Mouse (Mus musculus) cerebellum, adult 9-10 months (tissue): ENCODE data around the gene Ubxn7.

Experiments
- DNase-seq: peaks from one replicate; pipeline ENCODE4 v3.0.0; 2022

The Ubxn7 gene

GRCm38 (mm10) chr16:32384885-32385284 is 52.8 kb downstream of the Ubxn7 start:
- DNase-seq: no peak

DNA sequence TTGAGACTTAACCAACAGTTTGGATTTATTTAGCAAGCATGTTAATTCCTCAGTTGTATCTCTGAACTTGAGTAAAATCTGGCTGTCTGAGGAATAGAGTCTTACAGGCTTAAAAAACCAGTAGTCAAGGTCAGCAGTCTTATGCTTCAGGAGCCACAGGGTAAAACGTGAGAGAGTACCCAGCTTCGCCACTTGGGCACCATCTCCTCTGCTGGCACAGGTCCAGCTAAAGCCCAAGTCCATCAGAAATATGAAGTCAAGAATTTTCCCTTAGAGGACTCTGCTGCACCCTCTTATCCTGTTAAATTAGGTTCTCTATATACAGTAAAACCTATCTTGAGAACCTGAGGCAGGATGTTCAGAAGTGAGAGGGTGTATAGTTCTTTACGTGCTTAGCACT is 54.8 kb downstream of the Ubxn7 start:
- no peak for DNase-seq

DNA sequence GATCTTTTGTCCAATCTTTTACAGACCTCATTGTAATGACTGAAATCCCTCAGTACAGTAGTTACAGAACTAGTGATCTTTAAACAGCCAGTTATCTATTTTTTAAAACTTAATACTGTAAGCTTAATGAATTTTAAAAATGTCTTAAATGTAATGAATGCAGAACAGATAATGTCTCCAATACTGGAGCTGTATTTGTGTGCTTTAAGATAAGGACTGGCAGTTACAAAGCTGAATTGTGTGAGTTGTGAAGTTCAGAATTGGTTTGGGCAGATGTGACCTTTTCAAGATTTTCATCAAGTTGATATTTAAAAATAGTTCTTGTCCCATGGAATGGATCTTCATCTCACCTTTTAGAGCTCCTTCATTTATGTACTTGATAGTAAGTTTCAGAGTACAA is 57.0 kb downstream of the Ubxn7 start:
- no peak for DNase-seq

DNA sequence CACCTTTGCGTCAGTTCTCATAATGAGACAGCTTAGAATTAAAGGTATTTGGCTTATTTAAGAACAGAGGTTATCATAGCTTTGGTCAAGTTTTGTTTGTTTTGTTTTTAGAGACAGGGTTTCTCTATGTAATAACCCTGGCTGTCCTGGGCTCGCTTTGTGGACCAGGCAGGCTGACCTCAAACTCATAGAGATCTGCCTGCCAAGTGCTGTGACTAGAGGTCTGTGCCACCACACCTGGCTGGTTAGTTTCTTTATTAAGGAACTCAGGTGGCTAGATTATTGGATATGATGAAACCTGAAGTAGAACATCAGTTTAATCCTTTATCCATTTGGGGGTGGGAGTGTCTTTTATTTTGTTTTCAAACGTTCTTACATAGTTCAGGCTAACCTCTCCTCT is 57.8 kb downstream of the Ubxn7 start:
- no peak for DNase-seq

DNA sequence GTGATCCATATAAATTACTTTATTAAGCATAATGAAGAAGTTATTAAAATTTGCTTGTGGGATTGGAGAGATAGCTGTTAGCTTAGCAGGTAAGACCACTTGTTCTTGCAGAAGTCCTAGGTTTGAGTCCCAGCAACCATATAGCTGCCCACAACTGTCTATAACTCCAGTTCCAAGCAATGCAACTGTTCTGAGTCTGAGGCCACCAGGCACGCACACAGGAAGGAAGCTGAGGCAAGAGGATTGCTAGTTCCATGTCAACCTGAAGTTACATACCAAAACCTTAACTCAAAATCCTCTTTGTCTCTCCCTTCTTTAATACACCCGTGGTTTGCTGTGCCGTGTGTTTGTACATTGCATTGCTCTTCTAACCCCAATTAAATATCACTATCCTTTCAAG is 58.8 kb downstream of the Ubxn7 start:
- DNase-seq: no peak

DNA sequence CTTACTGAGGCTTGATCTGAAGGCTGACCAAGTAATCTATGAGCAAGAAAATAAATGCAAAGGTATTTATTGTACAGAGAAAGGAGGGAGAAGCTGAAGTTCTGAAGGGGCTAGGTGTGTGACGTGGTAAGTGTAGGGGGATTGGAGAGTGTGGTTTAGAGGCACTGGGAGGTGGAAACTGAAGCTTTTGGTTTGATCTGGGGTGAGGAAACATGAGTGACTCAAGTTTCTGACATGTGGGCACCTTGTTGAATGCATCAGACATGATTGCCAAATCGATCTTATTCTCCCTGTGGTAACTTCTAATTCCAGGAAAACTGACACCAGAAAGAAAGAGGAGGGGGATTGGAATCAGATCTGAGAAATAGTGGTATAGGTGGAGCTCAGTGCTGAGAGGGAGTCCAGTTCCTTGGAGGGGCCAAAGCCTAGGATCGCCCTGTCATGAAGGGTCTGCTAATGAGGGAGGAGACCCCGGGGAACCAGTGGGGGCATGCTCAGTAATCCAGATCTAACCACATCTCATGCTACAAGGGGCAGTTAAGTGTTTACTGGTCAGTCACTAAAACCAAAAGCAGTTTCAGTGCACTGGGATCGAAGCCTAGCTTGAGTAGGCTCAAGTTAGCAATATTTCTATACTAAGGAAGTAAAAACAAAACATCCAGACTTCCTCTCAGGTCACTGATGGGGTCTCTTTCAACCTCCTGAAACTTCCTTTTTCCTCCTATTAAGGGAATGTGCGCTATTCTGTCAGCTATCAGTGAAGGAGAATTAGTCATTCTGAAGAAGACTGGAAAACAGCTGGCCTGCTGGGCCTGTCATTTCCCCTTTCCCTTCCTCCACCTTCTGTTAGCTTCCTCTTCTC is 63.9 kb downstream of the Ubxn7 start:
- DNase-seq: no peak

DNA sequence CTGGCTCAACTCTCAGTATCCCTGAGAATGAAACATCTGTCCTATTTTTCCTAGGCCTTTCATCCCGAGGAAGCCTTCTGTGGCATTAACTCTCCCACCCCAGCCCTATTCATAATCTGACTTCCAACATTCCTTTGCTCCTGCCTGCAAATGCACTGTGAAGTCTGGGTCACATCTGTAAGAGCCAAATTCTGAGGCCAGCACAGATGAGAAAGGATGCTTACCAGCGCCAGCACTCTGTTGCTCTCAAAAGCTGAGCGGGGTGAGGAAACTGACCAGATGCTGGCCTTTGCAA is 64.4 kb downstream of the Ubxn7 start:
- DNase-seq: no peak

- no peak for DNase-seq
These were observed 66.1 kb downstream of the Ubxn7 start for GRCm38 (mm10) chr16:32398206-32398605.

DNA sequence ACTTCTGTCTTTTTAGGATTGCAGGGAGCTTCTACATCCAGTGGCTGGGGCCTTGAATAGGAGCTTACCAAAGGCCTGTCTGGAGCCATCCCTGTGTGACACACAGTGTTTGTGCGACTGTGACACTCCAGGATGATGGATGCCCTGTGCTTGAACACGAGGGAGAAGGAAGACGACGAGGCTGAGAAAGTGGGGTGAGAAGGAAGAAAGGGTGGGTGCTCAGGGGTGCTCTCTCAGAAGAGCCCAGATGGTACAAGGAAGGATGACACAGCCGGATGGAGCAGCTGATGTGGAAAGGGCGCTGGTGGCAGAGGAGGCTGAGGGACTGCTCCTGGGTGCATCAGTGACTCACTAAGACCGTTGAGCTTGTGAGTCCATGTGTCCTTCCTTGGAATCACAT is 68.2 kb downstream of the Ubxn7 start, which contains the start of gene Tm4sf19:
Tm4sf19 (plus strand) TSS at position 240 of the 400 bp plus-strand sequence.
- no peak for DNase-seq

DNA sequence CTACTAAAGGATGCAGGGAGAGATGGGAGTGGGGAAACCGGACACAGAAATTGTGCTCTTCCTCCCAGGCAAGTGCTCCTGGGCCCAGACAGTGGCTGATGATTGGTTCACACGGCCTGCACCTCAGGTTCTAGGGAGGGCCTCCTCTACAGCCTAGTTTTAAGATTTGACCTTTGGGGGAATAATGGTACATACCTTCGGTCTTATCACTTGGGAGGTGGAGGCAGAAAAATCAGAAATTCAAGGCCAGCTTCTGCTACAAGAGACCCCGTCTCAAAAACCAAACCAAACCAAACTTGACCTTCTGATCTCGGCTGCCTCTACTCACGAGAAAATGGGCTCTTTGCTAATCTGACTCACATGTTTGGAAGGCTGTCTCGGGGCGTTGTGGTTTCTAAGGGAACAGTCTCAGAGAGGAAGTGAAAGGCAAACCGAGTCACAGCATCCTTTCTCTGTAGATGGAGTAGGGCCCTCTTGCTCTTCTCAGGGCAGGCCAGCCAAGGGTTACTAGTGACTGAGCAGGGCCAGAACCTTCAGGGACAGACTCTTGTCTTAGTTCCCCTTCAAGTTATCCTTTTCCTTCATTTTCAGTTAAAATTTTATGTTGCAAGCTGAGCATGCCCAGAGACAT is 69.4 kb downstream of the Ubxn7 start:
- no peak for DNase-seq

GRCm38 (mm10) chr16:32402818-32403217 is 70.8 kb downstream of the Ubxn7 start:
- no peak for DNase-seq

DNA sequence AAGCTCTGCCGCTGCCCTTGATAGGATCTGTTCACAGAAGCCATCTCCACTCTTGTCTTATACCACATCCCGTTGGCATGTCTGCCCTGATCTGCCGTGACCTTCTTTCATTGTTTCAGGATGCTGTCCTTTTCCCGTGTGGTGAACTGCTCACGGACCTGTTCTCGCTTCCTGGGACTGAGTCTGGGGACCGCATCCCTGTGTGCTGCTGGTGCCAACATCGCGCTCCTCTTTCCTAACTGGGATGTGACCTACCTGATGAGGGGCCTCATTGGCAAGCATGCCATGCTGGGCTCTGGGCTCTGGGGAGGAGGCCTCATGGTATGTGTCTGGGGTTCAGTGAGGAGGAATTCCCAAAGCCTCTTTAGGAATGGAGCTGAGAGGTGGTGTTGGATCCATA is 73.7 kb downstream of the Ubxn7 start:
- no peak for DNase-seq

DNA sequence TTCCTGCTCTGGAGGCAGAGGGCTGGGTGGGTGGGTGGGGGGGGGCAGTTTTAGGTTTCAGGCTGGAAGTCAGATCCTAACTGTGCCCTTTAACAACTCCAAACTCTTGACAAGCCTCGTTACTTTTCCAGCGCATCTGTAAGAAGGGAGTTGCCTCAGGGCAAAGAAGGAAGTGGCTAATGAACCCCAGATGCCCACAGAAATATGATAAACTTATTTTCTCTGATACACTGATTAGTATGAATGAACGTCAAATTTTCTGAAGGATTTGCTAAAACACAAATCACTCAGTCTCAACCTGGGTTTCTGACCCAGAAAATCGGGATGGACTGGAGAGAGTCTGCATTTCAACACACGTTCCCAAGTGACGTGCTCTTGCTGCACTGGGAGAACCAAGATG is 74.6 kb downstream of the Ubxn7 start:
- DNase-seq: no peak

GRCm38 (mm10) chr16:32407730-32408129 is 75.7 kb downstream of the Ubxn7 start:
- no peak for DNase-seq

DNA sequence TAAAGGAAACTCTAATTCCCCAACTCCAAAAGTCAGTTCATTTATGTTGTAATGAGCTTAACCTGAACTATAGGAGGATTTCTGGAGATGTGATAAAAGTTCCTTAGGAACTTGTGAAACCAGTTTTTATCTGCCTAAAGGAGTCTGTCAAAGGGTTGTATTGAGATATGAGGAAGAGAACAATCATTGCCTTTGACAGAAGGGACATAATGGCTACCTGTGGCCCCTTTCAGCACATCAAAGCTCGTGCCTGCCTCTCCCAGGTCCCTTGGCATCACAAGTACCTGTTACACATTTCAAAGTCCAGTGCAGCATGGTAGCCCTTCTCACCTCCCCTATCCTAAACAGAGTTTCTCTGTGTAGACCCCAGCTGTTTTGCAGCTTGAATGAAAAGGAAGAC is 85.4 kb downstream of the Ubxn7 start:
- DNase-seq: no peak

GRCm38 (mm10) chr16:32419517-32420483 is 87.7 kb downstream of the Ubxn7 start, which contains the start of gene Tctex1d2:
TSS of gene Tctex1d2 (plus strand) at chr16:32419702.
- DNase-seq: peak; percentile 94

DNA sequence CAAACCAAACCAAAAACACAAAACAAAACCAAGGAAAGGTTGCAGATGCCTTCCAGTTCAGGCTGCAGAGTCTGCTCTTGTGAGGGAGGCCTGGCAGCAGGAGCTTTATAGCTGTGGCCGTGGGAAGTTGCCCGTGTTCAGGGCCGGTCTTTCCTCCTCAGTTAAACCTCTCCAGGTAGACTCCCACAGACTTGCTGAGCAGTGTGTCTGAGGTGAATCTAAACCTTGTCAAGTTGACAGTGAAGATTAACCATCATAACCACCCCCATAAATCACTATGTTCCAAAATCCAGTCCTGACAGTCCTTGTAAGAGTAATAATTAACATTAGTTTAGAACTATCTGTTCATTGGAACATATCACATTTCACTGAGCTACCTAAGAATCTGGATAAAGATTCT is 95.4 kb downstream of the Ubxn7 start:
- DNase-seq: no peak

- DNase-seq: peak; percentile 91
These were observed 98.5 kb downstream of the Ubxn7 start, which contains the start of gene Pcyt1a for GRCm38 (mm10) chr16:32430474-32431046. TSS of gene Pcyt1a (plus strand) at chr16:32430921.

GRCm38 (mm10) chr16:32431047-32431591 is 99.1 kb downstream of the Ubxn7 start:
- DNase-seq: no peak

- DNase-seq: no peak
These were observed 99.9 kb downstream of the Ubxn7 start for GRCm38 (mm10) chr16:32431926-32432325.

- DNase-seq: no peak
These were observed 101.1 kb downstream of the Ubxn7 start for GRCm38 (mm10) chr16:32433138-32433537.

- no peak for DNase-seq
These were observed 102.0 kb downstream of the Ubxn7 start for GRCm38 (mm10) chr16:32434066-32434465.

DNA sequence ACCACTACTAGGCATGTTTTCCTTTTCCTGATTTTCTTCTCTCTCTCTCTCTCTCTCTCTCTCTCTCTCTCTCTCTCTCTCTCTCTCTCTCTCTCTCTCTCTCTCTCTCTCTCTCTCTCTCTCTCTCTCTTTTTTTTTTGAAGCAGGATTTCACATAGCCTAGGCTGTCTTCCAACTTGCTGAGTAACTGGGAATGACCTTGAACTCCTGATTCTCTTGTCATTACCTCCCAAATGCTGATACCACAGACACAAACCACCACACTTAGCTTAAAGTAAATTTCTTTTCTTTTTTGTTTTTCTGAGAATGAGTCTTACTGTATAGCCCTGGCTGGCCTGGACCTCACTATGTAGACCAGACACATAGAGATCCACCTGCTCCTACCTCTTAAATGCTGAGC is 102.6 kb downstream of the Ubxn7 start:
- DNase-seq: no peak
